ENCODE assay signal across 10 mouse cellular contexts in genomic region chr15:77683944-77684343, GRCm38 (mm10). TPM values are rescaled to one million over a fixed set of nuclear protein-coding genes. Genes with fewer than 3 reads are reported as not detected.
DNase-seq lines count a peak whose midpoint lies in the region; ATAC-seq lines count a peak whose summit lies in the region.
"Not testable (repeated sequence)": the region's sequence is repeated elsewhere in the genome, so short reads cannot be mapped to it uniquely, and the experiment has no call there.
"Had no signal": no experiment of that assay in that cellular context is flagged by ENCODE, and none has a peak within 500 bp of the region (broad histone marks: within the 10 kb centered on the region; RNA-seq: fewer than 3 reads in every experiment).

No protein-coding gene starts in this region.

- intact Hi-C loops in left cerebral cortex, postnatal 4 days (cut with DNase I) = not testable (repeated sequence)

- not testable (repeated sequence) for ATAC-seq in midbrain, embryonic 11.5 days (ENCODE audit: low FRiP score)

- not testable (repeated sequence) for H3K27ac ChIP-seq in midbrain, embryonic 11.5 days (ENCODE audit: low read depth, low read length)

- not testable (repeated sequence) for H3K4me1 ChIP-seq in midbrain, embryonic 11.5 days (ENCODE audit: control insufficient read depth, insufficient read depth, low read length)

- not testable (repeated sequence) for H3K9ac ChIP-seq in midbrain, embryonic 11.5 days (ENCODE audit: low read length)

- peak; percentile 8 for DNase-seq in 416B (ENCODE audit: low read depth)
- peak; percentile 25 for DNase-seq in adrenal gland, adult 2 months
- peak; percentile 66 for DNase-seq in embryo, embryonic 10 days (ENCODE audit: low spot score)
- DNase-seq in heart, adult 11 months = peak; percentile 89
- DNase-seq in kidney, adult 18-20 months = peak; percentile 39
- peak; percentile 46 for DNase-seq in left cerebral cortex, postnatal 4 days
- DNase-seq in midbrain, embryonic 11.5 days (ENCODE audit: low spot score, missing footprints) = peak; percentile 90
- peak; percentile 19 to 67 for DNase-seq in spleen, postnatal 4 days (ENCODE audit: low spot score in 2 of 2)

- H3K9me3 ChIP-seq in midbrain, embryonic 11.5 days (ENCODE audit: control insufficient read depth, low read length) = not testable (repeated sequence)

- not testable (repeated sequence) for H3K4me3 ChIP-seq in midbrain, embryonic 11.5 days (ENCODE audit: low read depth, low read length)

- H3K36me3 ChIP-seq in midbrain, embryonic 11.5 days (ENCODE audit: control insufficient read depth, insufficient read depth, low read length) = not testable (repeated sequence)

- not testable (repeated sequence) for H3K4me2 ChIP-seq in midbrain, embryonic 11.5 days

- WGBS in midbrain, embryonic 11.5 days = 9% methylated on average over 8 of the region's 11 CpGs

- not testable (repeated sequence) for H3K27me3 ChIP-seq in midbrain, embryonic 11.5 days (ENCODE audit: control insufficient read depth, insufficient read depth, low read length)

RNA-seq across cellular contexts. Expression of gene Apol7e, which starts 14.7 kb away (rescaled TPM):
- total RNA-seq in adrenal gland, adult 2 months (2021) = under 1 TPM in 1 of 2 experiments, not detected in 1; 0.52 TPM
- polyA plus RNA-seq in adrenal gland, adult 2 months (2012; rRNA removed) = 0.12 TPM in 1 of 2 replicates, not detected in the other
- not detected for total RNA-seq in left cerebral cortex, postnatal 4 days (2021)
- not detected in 2 replicates for polyA plus RNA-seq in midbrain, embryonic 11.5 days (2014; fragmentation: Nextera tagmentation; extraction: Ambion mirVana)
- polyA plus RNA-seq: liver, embryonic 12.5 days; neural tube, embryonic 12.5 days had no signal

RNA-seq across cellular contexts. Expression of gene Apol11b, which starts 40.9 kb away (rescaled TPM):
- under 1 TPM; 0.52 to 0.73 TPM for total RNA-seq in adrenal gland, adult 2 months (2021)
- 0.04 TPM in 1 of 2 replicates, not detected in the other for polyA plus RNA-seq in adrenal gland, adult 2 months (2012; rRNA removed)
- total RNA-seq in left cerebral cortex, postnatal 4 days (2021) = not detected
- not detected in 2 replicates for polyA plus RNA-seq in midbrain, embryonic 11.5 days (2014; fragmentation: Nextera tagmentation; extraction: Ambion mirVana)
- polyA plus RNA-seq: neural tube, embryonic 12.5 days had no signal

RNA-seq across cellular contexts. Expression of gene Apol9b, which starts 44.9 kb away (rescaled TPM):
- total RNA-seq in adrenal gland, adult 2 months (2021) = 1 to 10 TPM in 1 of 2 experiments, under 1 TPM in 1; 0.58 to 1.5 TPM
- polyA plus RNA-seq in adrenal gland, adult 2 months (2012; rRNA removed) = 1.5 and 3.2 TPM in 2 replicates
- total RNA-seq in left cerebral cortex, postnatal 4 days (2021) = under 1 TPM in 1 of 2 experiments, not detected in 1; 0.22 TPM
- not detected in 2 replicates for polyA plus RNA-seq in midbrain, embryonic 11.5 days (2014; fragmentation: Nextera tagmentation; extraction: Ambion mirVana)
- polyA plus RNA-seq: liver, embryonic 12.5 days; neural tube, embryonic 12.5 days had no signal

Comparison
In these comparisons a context has a peak if more than half of its experiments do, and no peak if none do; other contexts are left out.
1. DNase-seq: peak in every context shown above with its lines; median percentile 90 in midbrain, embryonic 11.5 days; 89 in heart, adult 11 months; 66 in embryo, embryonic 10 days; 46 in left cerebral cortex, postnatal 4 days; 43 in spleen, postnatal 4 days; 39 in kidney, adult 18-20 months; 25 in adrenal gland, adult 2 months; 8 in 416B.